In genomic region chr4:130798416-130798815, GRCm38 (mm10) we compare ENCODE assay signal across 9 mouse cellular contexts. TPM values are rescaled to one million over a fixed set of nuclear protein-coding genes. Genes with fewer than 3 reads are reported as not detected.
DNase-seq lines count a peak whose midpoint lies in the region; ATAC-seq and TF ChIP-seq lines count a peak whose summit lies in the region.
"Had no signal": no experiment of that assay in that cellular context is flagged by ENCODE, and none has a peak within 500 bp of the region (broad histone marks: within the 10 kb centered on the region; RNA-seq: fewer than 3 reads in every experiment).

No protein-coding gene starts in this region.

- H3K9me3 ChIP-seq in hindbrain, embryonic 10.5 days: no peaks in the 10 kb centered on the region
- H3K9me3 ChIP-seq in hindbrain, embryonic 11.5 days (ENCODE audit: control insufficient read depth, low read length): no peaks in the 10 kb centered on the region
- no peaks in the 10 kb centered on the region for H3K9me3 ChIP-seq in hindbrain, embryonic 16.5 days (ENCODE audit: control insufficient read depth, low read length)

- 80% methylated on average over 1 of the region's 1 CpGs for WGBS in hindbrain, embryonic 10.5 days
- 68% methylated on average over 1 of the region's 1 CpGs for WGBS in hindbrain, embryonic 11.5 days
- WGBS in spleen, adult 2 months: 89% methylated on average over 1 of the region's 1 CpGs
- 54% methylated on average over 1 of the region's 1 CpGs for WGBS in hindbrain, embryonic 16.5 days

- H3K27me3 ChIP-seq in hindbrain, embryonic 10.5 days (ENCODE audit: insufficient read depth, poor library complexity, severe bottlenecking): peaks cover 16% of the 10 kb centered on the region
- no peaks in the 10 kb centered on the region for H3K27me3 ChIP-seq in hindbrain, embryonic 11.5 days (ENCODE audit: control insufficient read depth, insufficient read depth, low read length)
- H3K27me3 ChIP-seq in spleen, adult 2 months (ENCODE audit: control insufficient read depth, insufficient read depth, low read length): no peaks in the 10 kb centered on the region
- H3K27me3 ChIP-seq in hindbrain, embryonic 16.5 days (replicated peaks; ENCODE audit: control insufficient read depth, insufficient read depth, low read length): no peaks in the 10 kb centered on the region

- no peak for ATAC-seq in hindbrain, embryonic 11.5 days (ENCODE audit: low FRiP score)
- no peak for ATAC-seq in hindbrain, embryonic 16.5 days

- TF ChIP-seq CTCF in spleen, adult 2 months (IDR thresholded peaks at IDR 0.05; ENCODE audit: extremely low read depth, insufficient read depth, insufficient read length, insufficient replicate concordance): no peak

- no peak overlapping the region for H3K4me2 ChIP-seq in hindbrain, embryonic 11.5 days (replicated peaks; ENCODE audit: low read depth, low read length)
- no peak overlapping the region for H3K4me2 ChIP-seq in hindbrain, embryonic 16.5 days (ENCODE audit: low read length)

- TF ChIP-seq POLR2A in spleen, adult 2 months (IDR thresholded peaks at IDR 0.05; ENCODE audit: low read depth, low read length): no peak

- peak overlapping the region; percentile 30 for H3K27ac ChIP-seq in hindbrain, embryonic 10.5 days
- no peak overlapping the region for H3K27ac ChIP-seq in hindbrain, embryonic 11.5 days (ENCODE audit: low read depth, low read length)
- H3K27ac ChIP-seq in spleen, adult 2 months (ENCODE audit: insufficient read depth, low read length): peak overlapping the region; percentile 34
- H3K27ac ChIP-seq in hindbrain, embryonic 16.5 days (ENCODE audit: low read depth, low read length): peak overlapping the region; percentile 45; the same call in 1 of the 2 replicates

- DNase-seq in hindbrain, embryonic 10.5 days (ENCODE audit: low spot score): no peak
- no peak for DNase-seq in hindbrain, embryonic 11.5 days (ENCODE audit: low spot score)
- DNase-seq in spleen, adult 2 months (ENCODE audit: low read depth in 1 of 2, low spot score in 2 of 2): no peak
- DNase-seq in spleen, postnatal 36 days (ENCODE audit: low spot score in 2 of 2): no peak
- DNase-seq in testis, postnatal 10 days (ENCODE audit: low spot score): no peak
- no peak for DNase-seq in right cerebral cortex, postnatal 14 days
- no peak for DNase-seq in yolk sac, embryonic 10.5 days (ENCODE audit: low spot score)

- H3K4me3 ChIP-seq in hindbrain, embryonic 10.5 days: no peak overlapping the region
- no peak overlapping the region for H3K4me3 ChIP-seq in hindbrain, embryonic 11.5 days (ENCODE audit: low read depth, low read length)
- H3K4me3 ChIP-seq in spleen, adult 2 months (ENCODE audit: extremely low read depth, insufficient read depth, insufficient read length): no peak overlapping the region
- no peak overlapping the region for H3K4me3 ChIP-seq in hindbrain, embryonic 16.5 days (ENCODE audit: low read length)
- H3K4me3 ChIP-seq: myocyte had no signal

- H3K9ac ChIP-seq in hindbrain, embryonic 11.5 days (ENCODE audit: low read depth, low read length): no peak overlapping the region
- peak overlapping the region; percentile 9; the same call in 1 of the 2 replicates for H3K9ac ChIP-seq in hindbrain, embryonic 16.5 days (ENCODE audit: low read depth, low read length)

- no peaks in the 10 kb centered on the region for H3K36me3 ChIP-seq in hindbrain, embryonic 10.5 days
- no peaks in the 10 kb centered on the region for H3K36me3 ChIP-seq in hindbrain, embryonic 11.5 days (ENCODE audit: control insufficient read depth, insufficient read depth, low read length)
- H3K36me3 ChIP-seq in spleen, adult 2 months (ENCODE audit: control insufficient read depth, insufficient read depth, low read length): no peaks in the 10 kb centered on the region
- no peaks in the 10 kb centered on the region for H3K36me3 ChIP-seq in hindbrain, embryonic 16.5 days (ENCODE audit: control insufficient read depth, insufficient read depth, low read length)

- H3K4me1 ChIP-seq in hindbrain, embryonic 10.5 days (replicated peaks): peaks cover 92% of the 10 kb centered on the region
- peaks cover 19% of the 10 kb centered on the region for H3K4me1 ChIP-seq in hindbrain, embryonic 11.5 days (replicated peaks; ENCODE audit: control insufficient read depth, insufficient read depth, low read length)
- peaks cover 12% of the 10 kb centered on the region for H3K4me1 ChIP-seq in spleen, adult 2 months (ENCODE audit: control insufficient read depth, insufficient read depth, insufficient read length)
- H3K4me1 ChIP-seq in hindbrain, embryonic 16.5 days (ENCODE audit: control insufficient read depth, insufficient read depth, low read depth, low read length): peaks cover 62% of the 10 kb centered on the region

RNA-seq across cellular contexts. Expression of gene Sdc3, which starts 6.1 kb away (rescaled TPM):
- polyA plus RNA-seq in hindbrain, embryonic 10.5 days (2016; fragmentation: Nextera tagmentation; extraction: Ambion mirVana): 30.0 and 38.4 TPM in 2 replicates
- polyA plus RNA-seq in hindbrain, embryonic 11.5 days (2014; fragmentation: Nextera tagmentation; extraction: Ambion mirVana): 12.0 and 15.2 TPM in 2 replicates
- polyA plus RNA-seq in spleen, adult 2 months (2012; rRNA removed): 110 and 140 TPM in 2 replicates
- 151 and 187 TPM in 2 replicates for polyA plus RNA-seq in hindbrain, embryonic 16.5 days (2015; fragmentation: Nextera tagmentation; extraction: Ambion mirVana)
